Mouse (Mus musculus) G1E (cell line): Measurements from ENCODE around the gene Samm50. TPM values are rescaled to one million over a fixed set of nuclear protein-coding genes. Genes with fewer than 3 reads are reported as not detected.

Experiments used
- ATAC-seq: 2 replicates; pipeline ENCODE4 v1.8.0; 2016; ENCODE audit warnings: mild to moderate bottlenecking; ENCODE audit not compliant: insufficient number of reproducible peaks, poor library complexity, low FRiP score, severe bottlenecking; ENCODE audit errors: extremely low read depth
- DNase-seq: peaks from one replicate; pipeline ENCODE4 v3.0.0; 2012; ENCODE audit warnings: low spot score
- H3K27me3 ChIP-seq: 2 replicates; pipeline ENCODE4 v1.6.1; 2012; ENCODE audit warnings: mild to moderate bottlenecking, low read length, inconsistent platforms; ENCODE audit not compliant: insufficient read depth
- H3K36me3 ChIP-seq: replicated peaks from 2 replicates; pipeline ENCODE3; 2012; ENCODE audit warnings: mild to moderate bottlenecking, inconsistent platforms
- H3K4me1 ChIP-seq: 2 replicates; pipeline ENCODE4 v1.6.1; 2012; ENCODE audit warnings: low read depth, low read length, inconsistent platforms, mixed read lengths; ENCODE audit not compliant: insufficient read depth
- H3K4me3 ChIP-seq: 2 replicates; pipeline ENCODE4 v1.5.1; 2012; ENCODE audit warnings: low read depth, mild to moderate bottlenecking, inconsistent platforms, low read length, moderate library complexity, mixed read lengths
- H3K9me3 ChIP-seq: replicated peaks from 2 replicates; pipeline ENCODE4 v1.6.1; 2012; ENCODE audit warnings: inconsistent platforms
- CTCF ChIP-seq: IDR thresholded peaks from 2 replicates; pipeline ENCODE4 v1.5.1; 2012; ENCODE audit warnings: low read depth, low read length, inconsistent platforms, mixed read lengths
- GATA1 ChIP-seq: IDR thresholded peaks from 2 replicates; pipeline ENCODE4 v1.6.1; 2012; ENCODE audit warnings: borderline replicate concordance, low read length, inconsistent platforms, mixed read lengths
- GATA2 ChIP-seq: IDR thresholded peaks from 2 replicates; pipeline ENCODE4 v1.6.1; 2012; ENCODE audit warnings: low read depth, low read length, inconsistent platforms, borderline replicate concordance
- POLR2AphosphoS5 ChIP-seq: IDR thresholded peaks from 2 replicates; pipeline ENCODE4 v1.6.1; 2012; ENCODE audit warnings: low read depth, low read length, inconsistent platforms; ENCODE audit not compliant: insufficient replicate concordance
- TAL1 ChIP-seq: conservative IDR thresholded peaks from 2 replicates; pipeline ENCODE4 v1.6.1; 2012; ENCODE audit warnings: low read depth, low read length, inconsistent platforms, mixed read lengths
- polyA plus RNA-seq: library from polyadenylated mRNA; stranded (reverse); fragments of >175 nt; gene quantifications from 2 replicates; pipeline ENCODE4 v1.2.3, GENCODE M21; 2012
- total RNA-seq, 2 experiments: library from RNA; stranded (forward) in 1 of 2; stranded (reverse) in 1 of 2; fragments of 200-1000 nt in 1 of 2; fragments of >200 nt in 1 of 2; fragmentation: Nextera tagmentation in 1 of 2; gene quantifications; 2 replicates each; pipeline ENCODE4 v1.2.3; 2014 to 2017

Gene Samm50
- total and polyA plus RNA-seq, 3 experiments, result 46.5 to 61.4 (median 51.2) TPM

GRCm38 (mm10) chr15:84168170-84169161 lies 23.6 kb upstream of the Samm50 start:
- H3K27me3 ChIP-seq, result no peaks in the 10 kb centered on the region
- TF ChIP-seq POLR2AphosphoS5 (no peak), GATA1 (no peak), TAL1 (no peak), CTCF (no peak)
- DNase-seq (no peak), ATAC-seq (no peak)
- no peaks in the 10 kb centered on the region for H3K36me3 ChIP-seq
- H3K4me1 ChIP-seq, result no peaks in the 10 kb centered on the region
- H3K4me3 ChIP-seq, result no peak overlapping the region; the same call in 1 of the 2 replicates
- peaks cover 36% of the 10 kb centered on the region for H3K9me3 ChIP-seq

GRCm38 (mm10) chr15:84169511-84169910 lies 22.5 kb upstream of the Samm50 start:
- ATAC-seq (no peak), DNase-seq (no peak)
- Histone ChIP-seq H3K9me3 (peaks cover 38% of the 10 kb centered on the region), H3K4me3 (no peak overlapping the region), H3K4me1 (no peaks in the 10 kb centered on the region), H3K36me3 (no peaks in the 10 kb centered on the region), H3K27me3 (no peaks in the 10 kb centered on the region)
- TF ChIP-seq GATA1 (no peak), TAL1 (no peak), CTCF (no peak), GATA2 (no peak), POLR2AphosphoS5 (no peak)

GRCm38 (mm10) chr15:84171166-84171565 lies 20.9 kb upstream of the Samm50 start:
- DNase-seq, result no peak
- Histone ChIP-seq H3K36me3 (no peaks in the 10 kb centered on the region), H3K9me3 (peaks cover 39% of the 10 kb centered on the region), H3K4me3 (no peak overlapping the region), H3K27me3 (no peaks in the 10 kb centered on the region), H3K4me1 (no peaks in the 10 kb centered on the region)
- ATAC-seq, result no peak
- TF ChIP-seq GATA1 (no peak), TAL1 (no peak)

GRCm38 (mm10) chr15:84178733-84179132 lies 13.3 kb upstream of the Samm50 start:
- Histone ChIP-seq H3K4me3 (no peak overlapping the region), H3K36me3 (no peaks in the 10 kb centered on the region), H3K4me1 (peaks cover 2% of the 10 kb centered on the region; the same call in 1 of the 2 replicates), H3K27me3 (no peaks in the 10 kb centered on the region; the same call in none of the 2 replicates), H3K9me3 (peaks cover 14% of the 10 kb centered on the region)
- TF ChIP-seq GATA1, result no peak
- TF ChIP-seq GATA2, result no peak
- no peak for TF ChIP-seq POLR2AphosphoS5
- TF ChIP-seq TAL1, result no peak
- TF ChIP-seq CTCF, result no peak
- DNase-seq (no peak), ATAC-seq (no peak)

GRCm38 (mm10) chr15:84182000-84182399 lies 10.0 kb upstream of the Samm50 start:
- 0 out of 2 replicates have a peak, but pooled peaks cover 3% of the 10 kb centered on the region for H3K9me3 ChIP-seq
- H3K36me3 ChIP-seq, result no peaks in the 10 kb centered on the region
- no peak overlapping the region for H3K4me3 ChIP-seq
- no peaks in the 10 kb centered on the region; the same call in none of the 2 replicates for H3K27me3 ChIP-seq
- ATAC-seq (no peak), DNase-seq (no peak)
- TF ChIP-seq POLR2AphosphoS5, result no peak
- no peak for TF ChIP-seq GATA2
- no peak for TF ChIP-seq TAL1
- TF ChIP-seq GATA1, result no peak
- TF ChIP-seq CTCF, result no peak
- peaks cover 8% of the 10 kb centered on the region; the same call in 1 of the 2 replicates for H3K4me1 ChIP-seq

GRCm38 (mm10) chr15:84183967-84184366 lies 8.1 kb upstream of the Samm50 start:
- Histone ChIP-seq H3K9me3 (no peaks in the 10 kb centered on the region), H3K36me3 (no peaks in the 10 kb centered on the region), H3K27me3 (no peaks in the 10 kb centered on the region; the same call in none of the 2 replicates), H3K4me1 (peaks cover 8% of the 10 kb centered on the region; the same call in 1 of the 2 replicates), H3K4me3 (no peak overlapping the region)
- ATAC-seq (peak; percentile 42; the same call in 1 of the 2 replicates), DNase-seq (no peak)
- TF ChIP-seq GATA1 (no peak), CTCF (no peak), GATA2 (no peak), POLR2AphosphoS5 (no peak), TAL1 (no peak)
